Mouse (Mus musculus): ENCODE data around the gene Iars. TPM values are rescaled to one million over a fixed set of nuclear protein-coding genes. Genes with fewer than 3 reads are reported as not detected.
A peak's percentile ranks its signal among the peaks of the same experiment; 100 is the strongest.

Gene Iars
- 10 to 100 TPM; 68.4 to 68.7 TPM for total RNA-seq (2021)

GRCm38 (mm10) chr13:49681351-49682232, at the start of gene Iars:
TSS of gene Iars (plus strand) at chr13:49682100.
- peak; percentile 98 to 100 for DNase-seq
- intact Hi-C loops (cut with DNase I) = loop anchor here (2.0 kb wide), 1 partner anchor 29 kb away; the partner anchor contains the start of genes Cenpp and Nol8

GRCm38 (mm10) chr13:49639965-49640364, 41.9 kb upstream of the Iars start:
- intact Hi-C loops (cut with DNase I) = loop anchor here (5.0 kb wide), 1 partner anchor 58 kb away; the partner anchor contains the start of gene Omd
- no peak for DNase-seq

GRCm38 (mm10) chr13:49642650-49643049, 39.2 kb upstream of the Iars start:
- no peak for DNase-seq
- intact Hi-C loops (cut with DNase I) = loop anchor here (5.0 kb wide), 1 partner anchor 60 kb away; the partner anchor contains the start of gene Omd

DNA sequence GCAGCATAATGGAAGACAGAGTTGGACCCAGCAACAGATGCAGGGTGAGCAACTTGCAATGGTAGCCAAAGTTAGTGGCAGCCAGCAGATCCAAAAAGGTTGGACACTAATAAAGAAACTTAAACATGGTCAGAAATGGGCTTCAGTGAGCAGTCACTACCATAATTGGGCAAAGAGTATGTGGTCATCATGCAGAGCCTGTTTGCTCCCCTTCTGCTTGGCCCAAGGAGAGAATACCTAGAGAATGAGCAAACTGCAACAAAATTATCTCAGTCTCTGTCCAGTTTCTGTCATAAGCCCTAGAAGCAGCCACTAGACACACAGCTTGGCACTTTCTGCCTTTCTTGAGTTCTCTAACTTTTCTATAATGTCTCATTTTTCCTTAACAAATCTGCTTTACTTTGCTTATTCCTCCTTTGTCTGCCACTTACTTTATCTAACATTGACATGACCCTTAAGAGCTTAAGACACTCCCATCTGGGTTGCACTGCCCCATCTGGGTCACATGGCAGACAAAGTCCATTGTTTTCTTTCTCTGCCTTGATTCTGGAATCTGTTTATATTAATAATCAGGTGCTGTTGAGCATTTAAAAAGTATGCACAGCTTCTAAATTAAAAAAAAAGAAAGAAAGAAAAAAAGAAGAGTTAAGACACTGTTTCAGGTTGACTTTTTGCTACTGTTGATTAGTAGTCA, 38.1 kb upstream of the Iars start:
- intact Hi-C loops (cut with DNase I) = loop anchor here (2.0 to 5.0 kb wide), 2 partner anchors 62 to 83 kb away; partner anchors contain the start of gene Omd
- DNase-seq = no peak

GRCm38 (mm10) chr13:49644731-49645529, 37.0 kb upstream of the Iars start:
- intact Hi-C loops (cut with DNase I) = loop anchor here (1.0 to 5.0 kb wide), 4 partner anchors 63 to 318 kb away; partner anchors contain the start of gene Omd
- no peak for DNase-seq

GRCm38 (mm10) chr13:49646019-49646418, 35.9 kb upstream of the Iars start:
- intact Hi-C loops (cut with DNase I) = loop anchor here (5.0 kb wide), 1 partner anchor 319 kb away; no protein-coding TSS in a partner anchor
- no peak for DNase-seq

DNA sequence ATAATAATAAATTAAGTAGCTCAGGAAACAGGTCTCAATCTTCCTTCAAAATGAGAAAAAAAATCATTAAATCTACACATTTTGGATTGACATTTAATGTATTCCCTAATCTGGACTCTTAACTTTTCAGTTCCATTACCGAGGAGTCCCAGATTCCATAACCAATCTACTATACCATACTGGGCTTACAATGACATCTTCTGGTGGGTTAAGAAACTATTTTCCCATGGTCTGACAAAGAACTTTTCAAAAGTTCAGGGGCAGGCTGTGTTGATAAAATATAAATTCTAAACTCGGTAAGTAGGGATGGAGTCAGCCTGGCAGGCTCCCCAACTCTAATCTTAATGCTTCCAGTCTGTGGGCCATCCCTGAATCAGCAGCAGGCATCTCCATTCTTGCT, 30.8 kb upstream of the Iars start:
- no peak for DNase-seq
- intact Hi-C loops (cut with DNase I) = loop anchor here (5.0 to 10.0 kb wide), 2 partner anchors 309 to 436 kb away; partner anchors contain the start of genes Bicd2 and Card19

GRCm38 (mm10) chr13:49651781-49652351, 30.0 kb upstream of the Iars start:
- DNase-seq = no peak
- intact Hi-C loops (cut with DNase I) = loop anchor here (2.0 to 10.0 kb wide), 3 partner anchors 29 to 437 kb away; partner anchors contain the start of genes Bicd2 and Card19

DNA sequence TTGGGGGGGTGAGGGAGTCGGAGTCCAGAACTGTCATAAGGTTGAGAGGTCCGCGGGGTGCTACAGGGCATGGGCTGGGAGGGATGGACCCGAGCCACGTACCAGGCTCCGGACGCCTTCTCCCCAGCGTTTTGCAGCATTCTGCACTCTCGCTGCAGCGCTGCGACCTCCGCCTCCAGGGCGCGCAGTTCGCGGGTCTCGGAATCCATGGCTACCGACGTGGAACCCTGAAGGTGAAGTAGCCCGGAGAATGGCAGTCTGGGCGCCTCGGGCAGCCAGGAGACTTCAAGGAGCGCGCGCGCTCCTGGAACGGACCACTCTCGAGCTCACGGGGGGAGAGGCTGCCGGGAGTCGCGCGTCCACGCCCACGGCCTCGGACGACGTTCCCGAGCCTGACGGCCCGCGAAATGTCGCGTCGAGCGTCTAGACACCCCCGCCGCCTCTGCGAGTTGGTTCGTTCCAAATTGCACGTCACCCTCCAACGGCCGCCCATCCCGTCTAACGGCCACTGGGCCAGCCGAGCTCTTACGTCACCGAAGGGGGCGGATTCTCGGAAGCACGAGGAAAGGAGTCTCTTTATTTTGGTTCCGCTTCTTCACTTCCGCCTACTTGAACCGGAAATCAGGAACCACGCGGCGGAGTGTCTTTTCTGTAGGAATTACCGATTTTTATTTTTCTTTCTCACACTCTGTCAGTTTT, 29.3 kb upstream of the Iars start, which contains the start of the genes Cenpp and Nol8:
Gene Cenpp (minus strand): TSS at position 305 of the 699 bp plus-strand sequence.
Gene Nol8 (plus strand): TSS at position 598 of the 699 bp plus-strand sequence.
- intact Hi-C loops (cut with DNase I) = loop anchor here (2.0 to 10.0 kb wide), 3 partner anchors 28 to 438 kb away; partner anchors contain the start of genes Bicd2 and Card19
- peak; percentile 99 for DNase-seq

DNA sequence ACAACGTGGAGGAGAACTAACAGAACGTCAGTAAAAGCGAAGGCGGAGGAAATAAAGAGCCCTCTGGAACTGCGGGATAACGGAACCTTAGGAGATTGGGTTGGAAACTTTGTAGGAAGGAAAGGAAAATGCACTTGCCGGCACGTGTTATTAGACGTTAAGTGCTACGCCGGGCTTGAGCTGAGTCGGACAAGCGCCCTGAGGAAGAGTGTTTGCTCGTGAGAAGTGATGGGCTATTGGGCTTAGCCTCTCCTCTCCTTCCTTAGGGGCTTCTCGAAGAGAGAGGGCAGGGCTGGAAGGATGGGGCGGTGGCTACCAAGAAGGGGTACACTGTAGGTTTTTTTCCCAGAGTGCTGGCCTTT, 28.7 kb upstream of the Iars start:
- intact Hi-C loops (cut with DNase I) = loop anchor here (2.0 to 10.0 kb wide), 3 partner anchors 28 to 438 kb away; partner anchors contain the start of genes Bicd2 and Card19
- DNase-seq = no peak

- DNase-seq = no peak
- intact Hi-C loops (cut with DNase I) = no loop called here
These were observed 4.1 kb upstream of the Iars start for GRCm38 (mm10) chr13:49677793-49678192.

DNA sequence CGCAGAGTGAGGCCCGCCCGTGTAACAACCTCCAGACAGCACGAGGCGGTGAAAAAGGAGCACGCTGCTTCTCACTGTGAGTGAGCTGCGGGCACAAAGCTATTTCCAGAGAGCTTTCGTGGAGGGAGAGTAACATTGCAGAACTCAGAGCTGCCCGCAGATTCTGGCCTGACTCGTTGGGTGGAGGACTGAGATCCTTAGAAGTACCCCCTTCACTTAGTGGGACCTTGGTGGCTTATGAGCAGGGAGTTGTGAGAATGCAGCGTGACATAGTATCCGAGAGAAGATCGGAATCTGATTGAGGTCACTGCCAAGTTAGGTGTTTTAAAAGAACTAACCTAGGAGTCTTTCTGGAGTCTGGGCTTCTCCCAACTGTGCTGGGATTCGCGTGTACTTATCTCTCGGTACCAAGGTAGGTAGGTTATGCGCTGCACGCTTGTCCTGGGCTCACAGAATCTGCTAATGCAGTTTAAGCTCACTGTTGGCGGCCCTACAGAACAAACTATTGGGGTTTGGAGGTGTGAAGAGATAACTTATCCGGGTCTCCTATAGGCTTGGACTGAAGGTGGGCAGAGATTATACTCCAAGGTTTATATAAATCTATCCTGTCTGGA, 440 bp downstream of the Iars start:
- intact Hi-C loops (cut with DNase I) = no loop called here
- no peak for DNase-seq

- DNase-seq = no peak
- intact Hi-C loops (cut with DNase I) = no loop called here
These were observed 2.4 kb downstream of the Iars start for GRCm38 (mm10) chr13:49684266-49684665.

DNA sequence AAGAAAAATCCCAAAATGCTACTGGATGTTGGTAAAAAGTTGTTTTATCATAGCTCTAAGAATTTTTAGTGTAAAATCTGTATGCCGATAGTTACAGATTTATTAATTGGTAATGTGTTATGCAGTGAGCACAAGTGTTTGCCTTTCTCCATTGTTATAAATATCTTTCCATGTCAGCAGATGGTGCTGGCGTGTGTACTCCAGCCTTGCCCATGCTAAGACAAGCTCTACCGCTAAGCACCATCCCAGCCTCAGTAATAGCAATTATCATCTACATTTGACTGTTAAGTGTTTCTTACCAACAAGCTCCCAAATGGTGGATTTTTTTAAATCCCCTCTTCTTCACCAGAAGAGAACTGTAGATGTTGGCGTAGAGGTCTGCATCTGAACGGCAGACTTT, 9.2 kb downstream of the Iars start:
- no peak for DNase-seq
- intact Hi-C loops (cut with DNase I) = no loop called here

- intact Hi-C loops (cut with DNase I) = no loop called here
- no peak for DNase-seq
These were observed 21.4 kb downstream of the Iars start for GRCm38 (mm10) chr13:49703216-49703779.

DNA sequence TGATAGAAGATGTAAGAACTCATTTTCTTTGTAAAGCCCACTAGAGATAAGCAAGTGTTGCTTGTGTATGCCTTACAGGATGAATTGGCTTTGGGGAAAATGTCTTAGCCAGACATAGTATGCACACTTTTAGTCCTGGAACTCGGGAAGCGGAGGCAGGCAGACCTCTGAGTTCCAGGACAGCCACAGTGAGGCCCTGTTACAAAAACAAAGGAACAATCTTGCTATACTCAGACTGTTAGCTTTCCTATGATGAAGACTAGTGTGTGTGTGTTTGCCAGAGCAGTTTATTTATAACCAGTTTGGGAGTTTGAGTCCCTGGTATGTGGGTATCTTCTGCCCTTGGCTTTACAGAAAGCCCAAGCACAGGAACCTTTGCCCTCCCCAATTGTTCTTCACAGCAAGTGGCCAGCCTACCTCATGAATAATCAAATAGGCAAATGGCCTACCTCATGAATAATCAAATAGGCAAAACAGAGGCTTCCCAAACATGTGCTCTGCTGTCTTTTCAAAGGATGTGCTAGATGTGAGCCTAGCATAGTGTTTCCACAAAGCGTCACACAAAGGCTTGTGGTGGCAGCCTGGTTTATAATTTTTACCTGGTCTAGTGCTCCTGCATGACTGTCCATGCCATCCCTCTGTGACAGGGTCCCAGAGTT, 24.3 kb downstream of the Iars start:
- intact Hi-C loops (cut with DNase I) = no loop called here
- DNase-seq = no peak

- DNase-seq = no peak
- intact Hi-C loops (cut with DNase I) = no loop called here
These were observed 26.4 kb downstream of the Iars start for GRCm38 (mm10) chr13:49708311-49708710.

Measured in heart, postnatal 36 days (tissue).